Mouse (Mus musculus) hindbrain, embryonic 11.5 days (tissue): ENCODE results near the gene Foxn3. TPM values are rescaled to one million over a fixed set of nuclear protein-coding genes. Genes with fewer than 3 reads are reported as not detected.

ENCODE experiments used
- ATAC-seq: fragments of 200-750 bp; cut with Nextera tagmentation; 2 replicates; pipeline ENCODE4 v1.8.0; 2017; ENCODE audit warnings: mild to moderate bottlenecking, moderate TSS enrichment, moderate library complexity; ENCODE audit not compliant: low FRiP score
- DNase-seq: peaks from one replicate; pipeline ENCODE4 v3.0.0-alpha.2; 2015; ENCODE audit warnings: low spot score
- H3K27ac ChIP-seq: fragments of 300-500 bp; sonication (generic); 2 replicates; pipeline ENCODE4 v1.5.1; 2014; ENCODE audit warnings: mild to moderate bottlenecking, low read depth, low read length
- H3K27me3 ChIP-seq: fragments of 300-500 bp; sonication (generic); 2 replicates; pipeline ENCODE4 v1.6.1; 2014; ENCODE audit warnings: mild to moderate bottlenecking, low read length, moderate library complexity, mixed read lengths; ENCODE audit not compliant: control insufficient read depth, insufficient read depth
- H3K36me3 ChIP-seq: fragments of 300-500 bp; sonication (generic); 2 replicates; pipeline ENCODE4 v1.6.1; 2014; ENCODE audit warnings: mild to moderate bottlenecking, low read length, moderate library complexity, mixed read lengths; ENCODE audit not compliant: control insufficient read depth, insufficient read depth
- H3K4me1 ChIP-seq: fragments of 300-500 bp; sonication (generic); replicated peaks from 2 replicates; pipeline ENCODE4 v1.6.1; 2014; ENCODE audit warnings: low read length, mixed read lengths; ENCODE audit not compliant: control insufficient read depth, insufficient read depth
- H3K4me2 ChIP-seq: fragments of 300-500 bp; sonication (generic); replicated peaks from 2 replicates; pipeline ENCODE4 v1.6.1; 2014; ENCODE audit warnings: mild to moderate bottlenecking, low read depth, low read length
- H3K4me3 ChIP-seq: fragments of 300-500 bp; sonication (generic); 2 replicates; pipeline ENCODE4 v1.5.1; 2014; ENCODE audit warnings: low read depth, low read length
- H3K9ac ChIP-seq: fragments of 300-500 bp; sonication (generic); 2 replicates; pipeline ENCODE4 v1.6.1; 2014; ENCODE audit warnings: low read depth, low read length
- H3K9me3 ChIP-seq: fragments of 300-500 bp; sonication (generic); 2 replicates; pipeline ENCODE4 v1.6.1; 2016; ENCODE audit warnings: low read length; ENCODE audit not compliant: control insufficient read depth
- WGBS: fragments of 180-500 bp; shearing (Covaris S2); extraction: QIAGEN DNeasy Blood & Tissue Kit; methylation state at CpG from one replicate; pipeline ENCODE4 v1.1.7; 2014; 5-methylcytosine and 5-hydroxymethylcytosine counted together
- polyA plus RNA-seq: library from polyadenylated mRNA; unstranded; fragments of >200 nt; fragmentation: Nextera tagmentation; extraction: Ambion mirVana; gene quantifications from 2 replicates; pipeline ENCODE4 v1.2.1, GENCODE M21; 2014

Foxn3 gene
- polyA plus RNA-seq, 1 experiment from 2014 or later, result 91.6 TPM

GRCm38 (mm10) chr12:99234346-99234745, 329.0 kb downstream of the Foxn3 start:
- H3K4me1 ChIP-seq, result peaks cover 23% of the 10 kb centered on the region
- no peaks in the 10 kb centered on the region for H3K27me3 ChIP-seq
- H3K4me2 ChIP-seq, result no peak overlapping the region
- 73% methylated on average over 6 of the region's 6 CpGs for WGBS
- no peak overlapping the region for H3K4me3 ChIP-seq
- DNase-seq (no peak), ATAC-seq (no peak)
- H3K9ac ChIP-seq, result no peak overlapping the region
- no peaks in the 10 kb centered on the region for H3K9me3 ChIP-seq
- no peaks in the 10 kb centered on the region for H3K36me3 ChIP-seq
- no peak overlapping the region for H3K27ac ChIP-seq

GRCm38 (mm10) chr12:99233386-99233785, 330.0 kb downstream of the Foxn3 start:
- Histone ChIP-seq H3K9ac (no peak overlapping the region), H3K36me3 (no peaks in the 10 kb centered on the region), H3K4me1 (peaks cover 26% of the 10 kb centered on the region), H3K4me2 (no peak overlapping the region), H3K27ac (no peak overlapping the region), H3K27me3 (no peaks in the 10 kb centered on the region), H3K9me3 (no peaks in the 10 kb centered on the region), H3K4me3 (no peak overlapping the region)
- no peak for ATAC-seq
- 65% methylated on average over 2 of the region's 2 CpGs for WGBS
- DNase-seq, result no peak

GRCm38 (mm10) chr12:99232478-99232877, 330.9 kb downstream of the Foxn3 start:
- no peak overlapping the region for H3K9ac ChIP-seq
- no peak for ATAC-seq
- no peak overlapping the region for H3K4me3 ChIP-seq
- H3K36me3 ChIP-seq, result no peaks in the 10 kb centered on the region
- H3K27me3 ChIP-seq, result no peaks in the 10 kb centered on the region
- WGBS, result 77% methylated on average over 9 of the region's 9 CpGs
- no peak overlapping the region for H3K27ac ChIP-seq
- no peak overlapping the region for H3K4me2 ChIP-seq
- peaks cover 26% of the 10 kb centered on the region for H3K4me1 ChIP-seq
- DNase-seq, result no peak
- H3K9me3 ChIP-seq, result no peaks in the 10 kb centered on the region

GRCm38 (mm10) chr12:99231321-99231720, 332.1 kb downstream of the Foxn3 start:
- Histone ChIP-seq H3K36me3 (no peaks in the 10 kb centered on the region), H3K4me3 (no peak overlapping the region), H3K9me3 (no peaks in the 10 kb centered on the region), H3K27me3 (no peaks in the 10 kb centered on the region), H3K4me1 (peaks cover 28% of the 10 kb centered on the region), H3K27ac (no peak overlapping the region), H3K9ac (no peak overlapping the region), H3K4me2 (no peak overlapping the region)
- WGBS, result 61% methylated on average over 6 of the region's 6 CpGs
- no peak for DNase-seq
- no peak for ATAC-seq

GRCm38 (mm10) chr12:99230783-99231048, 332.7 kb downstream of the Foxn3 start:
- 16% methylated on average over 5 of the region's 5 CpGs for WGBS
- Histone ChIP-seq H3K4me1 (peaks cover 25% of the 10 kb centered on the region), H3K36me3 (no peaks in the 10 kb centered on the region), H3K4me3 (no peak overlapping the region), H3K27me3 (no peaks in the 10 kb centered on the region), H3K9me3 (no peaks in the 10 kb centered on the region), H3K4me2 (peak overlapping the region; percentile 23), H3K9ac (no peak overlapping the region), H3K27ac (peak overlapping the region; percentile 31; the same call in 1 of the 2 replicates)
- DNase-seq, result peak; percentile 38
- peak; percentile 23; the same call in 1 of the 2 replicates for ATAC-seq

DNA sequence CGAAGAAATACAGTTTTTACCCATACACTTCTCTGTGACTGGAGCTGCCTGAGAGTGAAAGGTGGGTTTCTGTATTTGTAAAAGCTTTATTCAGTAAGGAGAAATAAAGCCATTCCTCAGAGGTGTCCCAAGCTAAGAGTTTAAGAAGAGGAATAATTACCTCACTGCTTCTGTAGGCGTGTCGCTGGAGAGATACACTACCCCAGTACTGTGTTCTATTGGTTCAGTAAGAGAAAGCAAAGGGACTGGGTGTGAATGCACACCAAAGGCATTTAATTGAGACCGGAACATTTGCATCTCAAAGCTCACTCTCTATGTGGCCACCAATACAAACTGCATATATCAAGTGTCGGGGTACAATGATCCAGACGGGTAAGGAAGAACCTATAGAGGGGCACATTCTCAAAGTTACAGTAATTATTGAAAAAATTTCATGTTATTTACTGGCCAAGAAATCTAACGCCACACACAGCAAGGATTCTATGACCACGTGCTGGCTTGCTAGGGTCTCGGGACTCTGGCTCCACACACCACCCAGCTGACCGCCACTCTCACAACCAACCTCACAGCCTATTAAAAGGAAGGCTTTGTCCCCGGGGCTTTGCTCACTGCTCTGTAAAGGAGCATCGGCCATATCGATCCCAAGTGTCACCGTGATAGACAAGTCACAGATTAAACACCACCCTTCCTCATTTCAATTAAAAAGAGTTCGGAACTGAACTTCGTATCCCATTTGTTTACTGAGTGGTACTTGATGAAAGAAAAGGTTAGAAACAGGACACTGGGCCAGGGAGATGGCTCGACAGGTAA, 333.2 kb downstream of the Foxn3 start:
- H3K4me2 ChIP-seq, result peak overlapping the region; percentile 23
- H3K4me1 ChIP-seq, result peaks cover 29% of the 10 kb centered on the region
- H3K9ac ChIP-seq, result no peak overlapping the region
- H3K27me3 ChIP-seq, result no peaks in the 10 kb centered on the region
- no peak overlapping the region for H3K4me3 ChIP-seq
- peak overlapping the region; percentile 53 for H3K27ac ChIP-seq
- ATAC-seq, result peak; percentile 89
- peak; percentile 63 for DNase-seq
- H3K9me3 ChIP-seq, result no peaks in the 10 kb centered on the region
- 21% methylated on average over 17 of the region's 17 CpGs for WGBS
- no peaks in the 10 kb centered on the region for H3K36me3 ChIP-seq

- no peaks in the 10 kb centered on the region for H3K9me3 ChIP-seq
- no peak overlapping the region for H3K4me3 ChIP-seq
- H3K4me2 ChIP-seq, result no peak overlapping the region
- H3K4me1 ChIP-seq, result peaks cover 34% of the 10 kb centered on the region
- no peaks in the 10 kb centered on the region for H3K27me3 ChIP-seq
- no peak for DNase-seq
- no peaks in the 10 kb centered on the region for H3K36me3 ChIP-seq
- H3K27ac ChIP-seq, result no peak overlapping the region
- 85% methylated on average over 6 of the region's 6 CpGs for WGBS
- no peak for ATAC-seq
- no peak overlapping the region for H3K9ac ChIP-seq
Measured at GRCm38 (mm10) chr12:99227313-99227952, 335.9 kb downstream of the Foxn3 start.

GRCm38 (mm10) chr12:99224863-99225603, 338.3 kb downstream of the Foxn3 start:
- no peaks in the 10 kb centered on the region for H3K9me3 ChIP-seq
- H3K27me3 ChIP-seq, result no peaks in the 10 kb centered on the region
- 67% methylated on average over 13 of the region's 13 CpGs for WGBS
- H3K4me2 ChIP-seq, result no peak overlapping the region
- H3K4me3 ChIP-seq, result no peak overlapping the region
- H3K4me1 ChIP-seq, result peaks cover 23% of the 10 kb centered on the region
- no peaks in the 10 kb centered on the region for H3K36me3 ChIP-seq
- no peak for ATAC-seq
- H3K9ac ChIP-seq, result no peak overlapping the region
- DNase-seq, result no peak
- H3K27ac ChIP-seq, result no peak overlapping the region
